Mouse (Mus musculus): ENCODE measurements around the gene Vmn2r31. TPM values are rescaled to one million over a fixed set of nuclear protein-coding genes. Genes with fewer than 3 reads are reported as not detected.
"Not testable (repeated sequence)": the region's sequence is repeated elsewhere in the genome, so short reads cannot be mapped to it uniquely, and the experiment has no call there.

Gene Vmn2r31
- polyA plus RNA-seq (2014; fragmentation: Nextera tagmentation; extraction: Ambion mirVana), result not detected in 2 replicates

- H3K9me3 ChIP-seq (replicated peaks; ENCODE audit: control insufficient read depth, low read length); H3K4me2 ChIP-seq (ENCODE audit: low read length); H3K4me1 ChIP-seq (ENCODE audit: control insufficient read depth, insufficient read depth, low read length); H3K27me3 ChIP-seq (replicated peaks; ENCODE audit: control insufficient read depth, insufficient read depth, low read length); DNase-seq (ENCODE audit: low spot score); ATAC-seq; H3K36me3 ChIP-seq (ENCODE audit: control insufficient read depth, insufficient read depth, low read length); H3K27ac ChIP-seq (ENCODE audit: low read depth, low read length); H3K4me3 ChIP-seq (ENCODE audit: low read depth, low read length); H3K9ac ChIP-seq (ENCODE audit: low read length): not testable (repeated sequence)
These were observed at the start of gene Vmn2r31 for GRCm38 (mm10) chr7:7399603-7400002. Vmn2r31 (minus strand) TSS chr7:7399703.

GRCm38 (mm10) chr7:7374431-7374830 lies 25.1 kb downstream of the Vmn2r31 start, which contains the start of gene Gm45783:
Gm45783 (minus strand) TSS chr7:7374573.
- not testable (repeated sequence) for H3K27me3 ChIP-seq (replicated peaks; ENCODE audit: control insufficient read depth, insufficient read depth, low read length); H3K9me3 ChIP-seq (replicated peaks; ENCODE audit: control insufficient read depth, low read length); DNase-seq (ENCODE audit: low spot score); ATAC-seq; H3K36me3 ChIP-seq (ENCODE audit: control insufficient read depth, insufficient read depth, low read length); H3K4me3 ChIP-seq (ENCODE audit: low read depth, low read length); H3K9ac ChIP-seq (ENCODE audit: low read length); H3K27ac ChIP-seq (ENCODE audit: low read depth, low read length); H3K4me2 ChIP-seq (ENCODE audit: low read length); H3K4me1 ChIP-seq (ENCODE audit: control insufficient read depth, insufficient read depth, low read length)
- WGBS, result 58% methylated on average over 12 of the region's 12 CpGs

- H3K4me2 ChIP-seq (ENCODE audit: low read length); H3K9ac ChIP-seq (ENCODE audit: low read length); H3K4me3 ChIP-seq (ENCODE audit: low read depth, low read length); ATAC-seq; H3K27me3 ChIP-seq (replicated peaks; ENCODE audit: control insufficient read depth, insufficient read depth, low read length); H3K27ac ChIP-seq (ENCODE audit: low read depth, low read length); H3K9me3 ChIP-seq (replicated peaks; ENCODE audit: control insufficient read depth, low read length); H3K4me1 ChIP-seq (ENCODE audit: control insufficient read depth, insufficient read depth, low read length); DNase-seq (ENCODE audit: low spot score); H3K36me3 ChIP-seq (ENCODE audit: control insufficient read depth, insufficient read depth, low read length): not testable (repeated sequence)
- no CpG with 5 or more reads among the region's 1 CpGs for WGBS
These were observed 62.0 kb downstream of the Vmn2r31 start, which contains the start of gene Vmn2r30 for GRCm38 (mm10) chr7:7337509-7337908. Vmn2r30 (minus strand) TSS chr7:7337609.

Other genes with a start within 250 kb of the Vmn2r31 start
- 4.5 and 5.2 TPM in 2 replicates for gene Zfp418, start 228.4 kb downstream of the Vmn2r31 start, polyA plus RNA-seq (2014; fragmentation: Nextera tagmentation; extraction: Ambion mirVana)
- gene Zfp772, start 189.7 kb downstream of the Vmn2r31 start, polyA plus RNA-seq (2014; fragmentation: Nextera tagmentation; extraction: Ambion mirVana), result 10.4 and 10.5 TPM in 2 replicates
- 0.52 and 0.93 TPM in 2 replicates for gene Vmn2r29, start 152.4 kb downstream of the Vmn2r31 start, polyA plus RNA-seq (2014; fragmentation: Nextera tagmentation; extraction: Ambion mirVana)
- gene Gm45844, start 121.4 kb downstream of the Vmn2r31 start, polyA plus RNA-seq (2014; fragmentation: Nextera tagmentation; extraction: Ambion mirVana), result 5.8 and 11.0 TPM in 2 replicates
- gene Clcn4, start 98.9 kb downstream of the Vmn2r31 start, polyA plus RNA-seq (2014; fragmentation: Nextera tagmentation; extraction: Ambion mirVana), result 104 and 142 TPM in 2 replicates
- gene Vmn2r30, start 62.1 kb downstream of the Vmn2r31 start, polyA plus RNA-seq (2014; fragmentation: Nextera tagmentation; extraction: Ambion mirVana), result not detected in 2 replicates
- not detected in 2 replicates for gene Gm45783, start 25.1 kb downstream of the Vmn2r31 start, polyA plus RNA-seq (2014; fragmentation: Nextera tagmentation; extraction: Ambion mirVana)
- gene Vmn2r32, start 80.3 kb upstream of the Vmn2r31 start, polyA plus RNA-seq (2014; fragmentation: Nextera tagmentation; extraction: Ambion mirVana), result not detected in 2 replicates
- not detected in 2 replicates for gene Vmn2r33, start 167.1 kb upstream of the Vmn2r31 start, polyA plus RNA-seq (2014; fragmentation: Nextera tagmentation; extraction: Ambion mirVana)